Mouse (Mus musculus) E14TG2a.4 (cell line): ENCODE results near the gene Alg12.

ENCODE experiments used
- CTCF ChIP-seq: conservative IDR thresholded peaks from 2 replicates; pipeline ENCODE4 v1.5.1; 2014; ENCODE audit warnings: low read length
- NANOG ChIP-seq: IDR thresholded peaks from 2 replicates; pipeline ENCODE4 v1.6.1; 2014; ENCODE audit warnings: borderline replicate concordance, low read length, mixed read lengths

DNA sequence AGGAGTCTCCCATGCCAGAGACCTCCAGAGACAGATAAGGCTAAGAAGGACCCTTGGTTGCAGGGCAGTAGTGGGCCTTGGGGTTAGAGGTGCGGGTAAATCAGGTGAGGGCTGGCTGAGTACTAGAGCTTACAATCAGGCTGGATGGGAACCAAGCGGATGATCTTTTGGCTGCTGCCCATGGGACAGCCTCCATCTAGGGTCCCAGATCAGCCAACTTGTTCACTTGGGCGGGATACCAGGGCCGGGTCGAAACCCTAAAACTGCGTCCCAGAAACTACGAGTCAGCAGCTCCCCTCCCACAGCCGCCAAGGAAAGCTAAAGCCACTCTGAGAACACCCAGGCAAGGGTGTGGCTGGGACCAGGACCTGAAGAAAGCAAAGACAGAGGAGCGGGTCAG is 34.0 kb upstream of the Alg12 start:
- no peak for TF ChIP-seq CTCF
- TF ChIP-seq NANOG: no peak
